Mouse (Mus musculus): ENCODE data around the gene Zfp36.

Gene Zfp36

DNA sequence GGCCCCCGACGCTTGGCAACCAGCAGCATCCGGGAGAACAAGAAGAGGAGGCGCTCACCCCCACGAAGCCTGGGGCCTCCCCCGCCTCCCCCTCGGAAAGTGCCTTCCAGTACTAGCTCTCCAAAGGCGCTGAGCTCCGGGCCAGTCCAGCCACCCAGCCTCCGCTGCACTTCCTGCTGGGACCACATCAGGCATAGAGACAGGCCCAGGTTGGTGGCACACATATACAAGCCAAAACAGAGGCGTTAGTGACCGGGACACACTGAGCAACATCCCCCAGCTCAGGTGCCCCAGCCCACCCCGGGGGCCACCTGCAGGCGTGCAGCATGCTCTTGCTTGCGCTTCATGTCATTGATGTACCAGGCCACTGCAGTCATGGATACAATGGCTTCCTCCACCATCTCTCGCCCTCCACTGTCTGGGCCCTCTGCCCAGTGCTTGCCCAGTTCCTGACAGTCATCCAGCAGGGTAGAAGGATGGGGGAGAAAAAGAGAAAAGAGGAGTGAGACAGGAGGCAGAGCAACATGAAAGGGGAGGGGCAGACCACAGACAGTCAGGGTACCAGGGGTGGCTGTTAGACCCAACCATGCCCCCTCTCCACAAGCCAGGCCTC lies 12.3 kb downstream of the Zfp36 start:
- DNase-seq, result no peak

DNA sequence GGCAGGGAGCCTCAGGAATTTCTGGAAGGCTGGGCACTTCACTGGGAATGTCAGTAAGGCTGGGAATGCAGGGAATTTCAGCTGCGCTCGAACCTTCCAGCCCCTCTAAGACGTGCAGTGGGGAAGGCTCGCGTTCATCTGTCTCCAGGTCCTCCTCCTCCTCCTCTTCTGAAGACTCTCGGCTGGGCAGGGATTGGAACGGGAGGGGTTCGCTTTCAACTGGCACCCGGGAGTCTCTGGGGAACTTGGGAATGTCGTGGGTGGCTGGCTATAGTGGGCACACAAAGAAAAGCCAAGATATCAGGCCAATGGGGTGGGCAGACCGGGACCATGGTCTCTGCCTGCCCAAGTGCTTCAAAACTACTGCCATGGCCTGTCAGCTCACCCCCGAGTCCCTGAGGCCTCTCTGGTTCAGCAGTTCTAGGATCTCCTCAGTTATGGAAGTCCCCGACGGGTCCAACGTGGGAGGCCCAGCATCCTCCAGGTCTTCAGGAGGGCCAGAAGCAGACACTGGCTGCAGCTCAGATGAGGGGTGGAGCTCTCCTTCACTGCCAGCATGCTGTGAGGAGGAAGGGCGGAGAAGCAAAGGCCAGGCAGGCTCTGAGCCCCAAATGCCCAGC lies 17.5 kb downstream of the Zfp36 start:
- no peak for DNase-seq

DNA sequence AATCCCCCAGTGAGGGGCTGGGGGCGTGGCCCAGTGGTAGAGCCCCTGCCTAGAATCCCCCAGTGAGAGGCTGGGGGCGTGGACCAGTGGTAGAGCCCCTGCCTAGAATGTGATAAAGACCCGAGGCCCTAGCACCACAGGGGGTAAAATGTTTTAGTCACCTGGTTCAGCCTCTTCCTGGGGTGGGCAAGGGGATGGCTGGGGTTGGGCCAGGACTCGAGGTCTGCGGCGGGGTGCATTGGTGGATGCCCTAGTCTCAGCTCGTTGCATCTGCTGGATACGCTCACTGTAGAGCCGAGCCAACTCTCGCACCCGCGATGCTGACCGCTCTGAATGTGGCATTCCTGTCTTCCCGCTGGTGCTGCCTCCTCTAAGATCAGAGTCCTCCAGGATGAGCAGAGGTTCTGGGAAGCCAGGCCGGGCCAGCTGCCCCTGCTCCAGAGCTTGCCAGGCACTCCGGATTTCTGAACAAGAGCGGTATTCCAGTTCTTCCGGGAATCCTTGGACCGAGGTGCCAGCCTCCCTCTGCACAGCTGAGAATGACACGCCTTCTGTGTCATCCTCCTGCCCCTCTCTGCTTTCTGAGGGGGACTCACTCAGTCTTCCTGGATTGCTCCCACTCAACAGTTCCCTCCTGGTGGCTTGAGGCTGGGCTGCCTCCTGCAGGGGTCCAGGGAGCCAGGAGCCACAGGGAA lies 18.3 kb downstream of the Zfp36 start:
- no peak for DNase-seq

DNA sequence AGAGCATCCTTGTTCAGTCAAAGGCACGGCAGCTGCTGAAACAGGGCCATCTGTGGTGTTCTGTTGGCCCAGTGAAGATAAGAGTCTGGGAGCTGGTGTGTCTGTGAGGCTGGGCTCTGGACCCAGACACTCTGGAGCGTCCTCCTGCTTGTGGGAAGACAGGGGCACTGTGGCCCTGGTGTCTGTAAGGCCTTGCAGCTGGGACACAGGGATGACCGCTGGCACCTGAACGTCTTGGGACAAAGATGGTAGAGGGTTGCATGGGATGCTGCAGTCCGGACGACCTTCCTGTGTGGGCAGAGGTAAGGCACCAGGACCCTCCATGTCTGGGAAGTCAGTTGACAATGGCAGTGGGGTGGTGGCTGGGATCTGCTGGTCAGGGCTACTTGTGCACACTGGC lies 19.8 kb downstream of the Zfp36 start:
- no peak for DNase-seq

DNA sequence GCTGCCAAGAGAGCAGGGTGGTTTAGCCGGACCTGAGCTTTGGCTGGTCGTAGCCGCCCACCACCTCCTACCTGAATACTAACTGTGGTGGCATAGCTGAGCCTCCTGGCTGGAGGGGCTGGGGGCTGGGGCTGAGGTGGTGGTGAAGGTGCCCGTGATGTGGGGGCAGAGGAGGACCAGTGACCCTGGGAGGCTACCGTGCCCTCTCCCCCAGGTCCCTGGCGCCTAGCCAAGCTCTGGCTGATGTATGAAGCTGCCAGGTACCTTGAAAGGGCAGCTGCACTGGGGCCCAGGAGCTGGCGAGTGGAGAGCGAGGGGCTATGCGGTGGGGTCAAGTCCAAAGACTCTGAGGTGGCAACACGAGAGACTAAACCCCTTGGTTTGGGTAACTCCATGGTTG lies 20.2 kb downstream of the Zfp36 start:
- DNase-seq, result no peak

DNA sequence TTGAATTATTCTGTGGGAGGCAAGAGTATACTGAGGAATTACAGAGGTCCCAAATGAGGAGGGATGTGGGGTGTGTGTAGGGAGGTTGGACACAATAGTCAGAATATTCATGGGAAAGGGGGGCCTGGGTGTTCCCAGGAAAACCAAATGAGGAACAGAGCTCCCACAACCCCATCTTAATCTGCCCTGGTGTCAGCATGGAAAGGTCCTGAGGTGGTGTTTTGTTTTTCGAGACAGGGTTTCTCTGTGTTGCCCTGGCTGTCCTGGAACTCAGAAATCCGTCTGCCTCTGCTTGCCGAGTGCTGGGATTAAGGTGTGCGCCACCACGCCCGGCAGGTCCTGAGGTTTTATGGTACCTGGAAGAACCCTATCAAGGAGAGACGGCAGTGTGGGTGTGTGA lies 21.6 kb downstream of the Zfp36 start:
- DNase-seq, result no peak

DNA sequence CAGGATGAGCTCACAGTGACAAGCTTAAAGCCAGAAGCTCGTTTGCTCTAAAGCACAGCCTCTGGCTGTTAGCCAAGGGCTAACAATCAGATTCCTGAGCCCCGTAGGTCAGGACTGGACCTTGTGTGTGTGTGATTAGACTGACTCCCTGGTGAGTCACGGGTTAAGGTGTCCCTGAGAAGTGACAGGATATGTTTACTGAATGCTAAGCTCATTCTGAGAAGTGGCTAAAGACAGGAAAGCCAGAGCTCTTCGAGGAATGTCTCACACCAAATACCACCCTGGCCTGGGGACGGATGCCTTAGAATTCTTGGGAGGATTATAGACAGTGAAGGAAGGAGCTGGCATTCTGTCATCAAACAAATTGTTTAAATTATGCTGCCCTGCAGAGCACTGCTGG lies 22.1 kb downstream of the Zfp36 start:
- no peak for DNase-seq

DNA sequence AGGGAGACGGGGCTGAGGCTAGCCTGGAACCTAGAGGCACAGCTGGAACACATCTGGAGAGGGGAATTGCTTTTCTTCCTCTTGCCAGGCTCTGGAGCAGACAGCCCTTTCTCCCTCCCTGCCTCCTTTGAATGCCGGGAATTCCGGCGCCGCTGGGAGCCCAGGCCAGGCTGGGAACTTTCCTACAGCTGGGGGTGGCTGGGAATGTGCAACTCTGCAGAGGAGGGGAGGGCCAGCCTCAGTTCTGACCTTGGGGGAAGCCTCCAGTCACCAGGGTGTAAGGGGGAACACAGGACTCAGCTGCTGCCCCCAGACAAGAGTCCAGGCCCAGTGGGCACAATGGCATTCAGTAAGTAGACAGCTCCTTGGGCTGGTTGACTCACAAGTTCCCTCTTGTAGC lies 23.1 kb downstream of the Zfp36 start:
- DNase-seq, result no peak

DNA sequence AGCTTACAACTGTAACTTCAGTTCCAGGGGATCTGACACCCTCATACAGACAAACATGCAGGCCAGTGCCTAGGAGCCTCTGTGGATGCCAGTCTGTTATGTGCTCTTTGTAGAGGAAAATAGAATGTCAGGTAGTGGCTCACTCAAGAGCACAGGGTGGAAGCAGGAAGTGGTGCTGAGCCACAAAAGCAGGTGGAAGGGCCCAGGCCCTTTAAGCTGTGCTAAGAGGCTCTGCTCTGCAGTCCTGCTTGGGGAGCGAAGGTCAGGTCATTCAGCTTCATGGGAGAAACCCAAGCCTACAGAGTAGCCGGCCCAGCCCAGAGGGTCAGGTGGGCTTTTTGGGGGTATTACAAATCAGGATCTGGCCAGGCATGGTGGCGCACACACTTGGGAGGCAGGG lies 24.8 kb downstream of the Zfp36 start:
- peak; percentile 68 for DNase-seq

DNA sequence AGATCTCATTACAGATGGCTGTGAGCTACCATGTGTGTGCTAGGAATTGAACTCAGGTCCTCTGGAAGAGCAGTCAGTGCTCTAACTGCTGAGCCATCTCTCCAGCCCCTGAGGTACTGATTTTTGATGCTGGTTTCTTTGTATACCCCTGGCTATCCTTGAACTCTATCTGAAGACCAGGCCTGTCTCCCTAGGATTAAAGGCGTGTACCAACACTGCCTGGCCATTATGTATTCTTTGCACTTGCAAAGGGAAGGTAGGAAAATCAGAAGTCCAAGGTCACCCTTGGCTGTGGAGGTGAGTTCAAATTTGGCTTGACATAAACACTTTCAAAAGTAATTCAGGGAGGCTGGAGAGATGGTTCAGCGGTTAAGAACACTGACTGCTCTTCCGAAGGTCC lies 25.5 kb downstream of the Zfp36 start:
- no peak for DNase-seq

DNA sequence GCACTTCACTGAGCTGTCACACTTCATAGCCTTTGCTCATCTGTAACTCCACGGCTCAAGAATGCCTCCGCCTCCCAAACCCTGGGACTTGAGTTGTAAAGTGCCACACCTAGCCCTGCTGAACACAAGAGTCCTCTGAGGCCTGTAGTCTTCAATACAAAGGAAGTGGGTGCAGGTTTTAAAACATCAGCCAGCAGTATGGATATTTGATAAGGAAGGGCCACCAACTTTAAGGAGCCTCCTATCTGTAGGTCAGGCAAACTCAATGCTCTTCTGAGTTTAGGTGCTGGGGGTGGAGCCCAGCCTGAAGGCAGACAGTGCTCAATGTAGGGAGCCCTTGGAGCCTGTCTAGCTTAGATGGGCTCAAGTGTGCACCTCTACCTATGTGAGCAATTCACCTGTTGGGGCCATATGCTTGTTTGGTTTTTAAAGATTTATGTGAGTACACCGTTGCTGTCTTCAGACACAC lies 25.9 kb downstream of the Zfp36 start:
- no peak for DNase-seq

DNA sequence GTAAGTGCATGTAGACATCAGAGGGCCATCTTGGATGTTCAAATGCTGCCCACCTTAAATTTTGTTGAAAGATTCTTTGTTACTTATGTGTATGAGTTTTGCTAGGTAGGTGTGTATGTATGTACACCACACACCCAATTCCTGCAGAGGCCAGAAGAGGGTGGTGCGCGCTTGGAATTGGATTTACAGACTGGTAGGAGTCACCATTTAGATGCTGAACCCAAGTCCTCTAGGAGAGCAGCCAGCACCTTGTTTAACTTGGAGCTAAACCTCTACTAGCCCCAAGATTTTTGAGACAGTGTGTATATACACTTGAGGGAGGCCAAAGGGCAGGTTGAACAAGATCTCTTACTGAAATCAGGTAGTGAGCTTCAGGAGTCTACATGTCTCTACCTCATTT lies 26.8 kb downstream of the Zfp36 start:
- DNase-seq, result peak; percentile 33

DNA sequence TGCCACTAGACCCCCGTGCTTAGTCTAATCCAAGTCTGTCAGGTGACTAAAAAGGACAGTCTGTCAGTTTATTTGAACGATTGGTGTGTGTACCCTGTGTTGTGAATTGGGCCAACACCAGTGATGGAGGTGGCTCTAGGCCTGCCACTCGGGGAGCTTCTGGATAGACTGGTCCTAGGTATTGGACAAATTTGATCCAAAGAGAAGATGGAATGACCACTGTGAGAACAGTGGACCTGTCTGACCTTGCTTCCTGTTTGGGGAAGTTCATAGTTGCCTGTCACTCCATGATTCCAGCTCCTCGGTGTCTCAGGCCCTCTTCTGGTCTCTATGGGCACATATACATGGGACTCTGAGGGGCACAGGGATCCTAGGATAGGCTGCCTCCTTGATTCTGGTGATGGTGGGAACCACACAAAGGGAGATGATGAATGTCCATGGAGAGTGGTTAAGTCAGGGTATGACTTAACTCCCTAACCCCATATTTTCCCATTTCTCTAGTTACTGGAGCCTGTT lies 28.3 kb downstream of the Zfp36 start:
- no peak for DNase-seq

DNA sequence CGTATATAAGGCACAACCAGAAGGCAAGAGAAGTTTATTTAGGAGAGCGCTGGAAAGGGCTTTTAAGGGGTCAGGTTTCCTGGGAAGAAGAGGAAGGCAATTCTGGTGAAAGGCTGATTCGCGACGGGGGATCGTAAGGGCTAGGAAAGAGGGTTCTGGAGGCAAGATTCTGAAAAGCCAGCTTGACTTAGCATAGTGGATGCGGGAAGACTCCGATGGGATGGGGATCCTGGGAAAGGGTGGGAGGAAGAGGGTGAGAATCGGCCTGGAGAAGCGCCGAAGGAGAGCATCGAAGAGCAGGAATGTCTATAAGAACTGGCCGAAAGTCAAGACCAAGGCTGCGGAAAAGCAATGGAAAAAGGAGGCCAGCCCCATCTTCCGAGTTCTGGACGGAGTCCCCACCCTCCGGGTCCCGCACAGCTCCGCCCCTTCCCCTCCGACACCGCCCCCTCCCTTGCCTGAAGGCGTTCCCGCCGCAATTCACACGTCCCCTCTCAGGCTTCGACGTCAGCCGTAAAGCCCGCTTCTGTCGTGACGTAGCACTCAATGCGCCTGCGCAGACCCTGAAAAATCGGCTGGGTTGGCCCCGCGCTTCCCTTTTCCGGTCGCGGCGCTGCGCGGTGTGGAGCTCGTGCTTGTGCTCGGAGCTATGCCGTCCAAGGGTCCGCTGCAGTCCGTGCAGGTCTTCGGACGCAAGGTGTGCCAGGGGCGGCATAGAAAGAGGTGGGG lies 29.7 kb downstream of the Zfp36 start, which contains the start of gene Rps16:
Gene Rps16, plus strand, starts transcription at position 498 of the 729 bp plus-strand sequence.
- peak; percentile 99 for DNase-seq

DNA sequence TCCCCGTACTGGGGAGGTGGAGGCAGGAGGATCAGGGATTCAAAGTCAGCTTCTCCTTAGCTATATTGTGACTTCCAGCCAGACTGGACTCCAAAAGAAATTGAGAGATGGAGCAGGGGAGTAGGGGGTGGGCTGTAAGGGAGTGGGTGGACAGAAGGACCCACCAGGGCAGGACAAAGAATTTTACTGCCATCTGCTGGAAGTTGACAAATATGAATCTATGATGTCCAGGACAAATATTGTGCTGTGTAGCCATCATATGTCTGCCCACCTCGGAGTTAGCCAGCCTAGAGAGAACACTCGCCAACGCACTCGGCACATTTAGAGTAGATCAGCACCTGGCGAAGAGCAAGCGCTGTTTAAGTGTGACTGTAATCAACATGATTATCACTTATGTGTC lies 31.5 kb downstream of the Zfp36 start:
- no peak for DNase-seq

DNA sequence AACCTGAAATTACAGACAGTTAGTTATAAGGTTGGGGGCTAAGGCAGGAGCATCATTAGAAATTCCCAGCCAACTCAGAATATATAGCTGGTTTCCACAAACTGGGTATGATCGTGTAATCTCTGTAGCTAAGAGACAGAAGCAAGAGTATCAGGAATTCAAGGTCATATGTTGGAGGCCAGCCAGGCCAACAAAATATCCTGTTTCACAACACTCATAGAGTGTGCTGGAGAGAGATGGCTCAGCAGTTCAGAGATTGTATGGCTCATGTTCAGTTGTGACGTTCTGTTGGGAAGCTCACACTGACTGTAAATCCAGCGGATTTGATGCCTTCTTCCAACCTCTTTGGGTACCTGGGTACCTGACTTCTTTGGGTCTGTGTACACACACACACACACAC lies 32.3 kb downstream of the Zfp36 start:
- no peak for DNase-seq

DNA sequence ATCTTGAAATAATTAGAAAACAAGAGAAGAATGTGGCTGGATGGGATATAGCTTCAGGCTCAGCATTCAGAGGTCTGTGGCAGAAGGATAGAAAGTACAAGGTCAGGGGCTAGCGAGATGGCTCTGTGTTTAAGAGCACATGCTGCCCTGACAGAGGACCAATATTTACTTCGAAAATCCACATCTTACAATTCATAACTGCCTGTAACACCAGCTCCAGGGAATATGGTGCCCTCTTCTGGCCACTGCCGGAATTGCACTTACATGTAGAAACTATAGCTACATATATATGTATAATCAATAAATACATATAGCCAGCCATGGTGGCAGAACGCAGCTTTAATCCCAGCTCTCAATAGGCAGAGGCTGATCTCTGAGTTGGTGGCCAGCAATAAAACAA lies 35.4 kb downstream of the Zfp36 start:
- peak; percentile 66 for DNase-seq

DNA sequence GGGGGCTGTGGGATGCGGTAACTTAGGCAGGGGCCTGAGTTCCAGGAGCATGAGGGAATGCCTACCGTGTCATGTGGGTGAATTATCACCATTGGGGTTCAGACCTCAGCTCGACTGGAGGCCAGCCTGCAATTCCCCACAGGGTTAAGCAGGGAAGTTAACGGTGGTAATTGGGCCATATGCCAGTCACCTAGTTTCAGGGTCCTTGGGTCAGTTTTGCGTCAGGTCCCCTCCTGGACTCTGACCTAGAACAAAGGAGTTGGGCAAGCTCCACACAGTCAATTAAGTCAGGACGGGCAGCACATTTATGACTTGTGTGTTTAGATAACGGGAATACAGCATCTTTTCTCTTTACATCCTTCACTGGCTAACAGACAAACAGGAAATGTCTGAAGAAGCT lies 38.7 kb downstream of the Zfp36 start:
- DNase-seq, result no peak

DNA sequence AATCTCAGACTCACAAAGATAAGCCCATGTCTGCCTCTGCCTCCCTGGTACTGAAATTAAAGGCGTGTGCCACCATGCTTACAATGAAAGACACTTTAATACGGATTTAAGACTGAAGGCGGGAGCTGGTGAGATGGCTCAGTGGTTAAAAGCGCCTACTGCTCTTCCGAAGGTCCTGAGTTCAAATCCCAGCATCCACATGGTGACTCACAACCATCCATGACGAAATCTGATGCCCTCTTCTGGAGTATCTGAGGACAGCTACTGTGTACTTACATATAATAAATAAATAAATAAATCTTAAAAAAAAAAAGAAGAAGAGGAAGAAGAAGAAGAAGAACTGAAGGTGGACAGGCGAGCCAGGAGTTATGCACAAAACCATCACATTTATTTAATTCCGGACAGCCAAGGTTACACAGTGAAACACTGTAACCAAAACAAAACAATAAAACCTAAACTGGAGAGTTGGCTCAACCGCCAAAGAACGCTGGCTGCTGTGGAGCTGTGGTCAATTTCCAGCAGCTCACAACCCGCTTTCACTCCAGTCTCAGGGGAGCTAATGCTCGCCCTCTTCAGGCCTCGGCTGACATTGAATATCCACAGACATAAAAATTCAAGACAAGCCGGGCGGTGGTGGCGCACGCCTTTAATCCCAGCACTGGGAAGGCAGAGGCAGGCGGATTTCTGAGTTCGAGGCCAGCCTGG lies 40.7 kb downstream of the Zfp36 start:
- DNase-seq, result peak; percentile 60

DNA sequence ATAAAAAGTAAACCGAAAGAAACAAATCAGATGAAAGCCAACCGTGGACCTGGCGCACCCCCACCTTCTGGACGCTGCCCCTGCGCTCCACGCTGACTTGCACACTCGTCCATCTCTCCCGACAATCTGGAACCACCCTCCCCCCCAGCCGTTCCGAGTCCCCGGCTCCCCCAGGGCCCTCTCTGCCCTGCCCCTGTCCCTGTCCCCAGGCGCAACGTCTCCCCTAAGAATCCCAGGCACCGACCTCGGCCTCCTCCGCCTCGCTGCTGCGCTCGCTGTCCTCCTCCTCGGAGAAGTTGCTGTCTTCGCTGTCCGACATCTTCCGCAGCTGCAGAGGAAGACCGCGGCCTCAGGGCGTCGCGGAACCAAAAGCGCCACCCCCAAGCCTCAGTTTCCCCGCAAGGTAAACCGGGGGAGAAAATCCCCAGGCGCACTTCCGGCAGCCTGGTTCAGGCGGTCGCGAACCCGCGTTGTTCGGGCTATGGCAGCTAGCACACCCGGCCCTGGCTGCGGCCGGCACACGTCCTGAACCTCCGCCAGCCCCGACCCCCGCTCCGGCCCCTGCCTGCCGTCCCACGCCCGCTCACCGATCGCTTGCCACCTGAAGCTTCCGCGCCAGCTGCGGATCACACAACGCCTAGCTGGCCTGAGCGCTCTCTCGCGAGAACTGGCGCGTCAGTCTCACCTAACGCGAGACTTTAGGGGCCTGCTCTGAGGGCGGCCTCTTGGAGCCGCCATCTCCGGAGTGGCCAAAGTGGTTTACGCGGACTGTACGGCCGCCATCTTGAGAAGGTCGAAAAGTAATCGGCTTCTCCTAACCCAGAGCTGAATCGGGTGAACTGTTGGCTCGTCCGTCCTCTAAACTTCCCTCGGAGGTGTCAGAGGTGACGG lies 41.7 kb downstream of the Zfp36 start, which contains the start of gene Supt5:
Gene Supt5, minus strand, starts transcription at position 639 of the 891 bp plus-strand sequence.
- DNase-seq, result peak; percentile 98

DNA sequence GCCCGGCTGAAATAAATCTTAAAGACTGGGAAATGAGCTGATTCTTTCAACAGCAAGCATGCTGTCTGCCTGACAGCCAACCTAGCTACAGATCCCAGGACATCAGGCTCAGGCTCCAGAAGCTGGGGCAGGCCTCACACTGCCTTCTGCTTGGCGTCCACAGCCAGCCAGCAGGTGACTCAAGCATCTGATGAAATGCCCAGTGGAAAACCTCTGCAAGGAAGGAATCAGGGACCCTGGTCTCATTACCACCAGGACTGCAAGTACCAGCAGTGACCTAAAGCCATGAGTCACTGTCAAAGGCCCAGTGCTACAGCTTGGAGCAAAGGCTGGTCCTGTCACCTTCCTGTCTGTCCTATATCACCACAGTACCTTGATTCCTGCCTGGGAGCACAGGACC lies 44.6 kb downstream of the Zfp36 start:
- no peak for DNase-seq

DNA sequence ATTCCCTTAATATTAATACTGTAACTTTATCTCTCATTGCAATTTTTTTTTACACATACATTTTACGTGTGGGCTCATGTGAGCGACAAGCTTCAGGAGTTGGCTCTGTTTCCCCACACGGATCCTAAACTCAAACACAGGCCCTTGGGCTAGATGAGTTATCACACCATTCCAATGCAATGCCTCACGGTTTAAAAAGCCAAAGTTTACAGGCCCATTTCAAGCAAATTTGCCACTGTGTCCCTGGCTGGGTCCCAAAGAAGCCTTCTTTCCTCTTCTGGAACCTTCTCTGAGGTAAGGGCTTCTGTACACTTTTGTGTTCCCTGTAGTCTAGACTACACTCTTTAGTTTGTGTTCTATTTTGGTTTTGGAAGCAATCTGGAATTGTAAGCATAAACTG lies 45.5 kb downstream of the Zfp36 start:
- no peak for DNase-seq
